Mouse (Mus musculus) cerebellum, adult 11-12 months (tissue): ENCODE measurements around the gene Kcnmb3.

ENCODE experiments used
- DNase-seq: peaks from one replicate; pipeline ENCODE4 v3.0.0; 2022

Gene Kcnmb3

DNA sequence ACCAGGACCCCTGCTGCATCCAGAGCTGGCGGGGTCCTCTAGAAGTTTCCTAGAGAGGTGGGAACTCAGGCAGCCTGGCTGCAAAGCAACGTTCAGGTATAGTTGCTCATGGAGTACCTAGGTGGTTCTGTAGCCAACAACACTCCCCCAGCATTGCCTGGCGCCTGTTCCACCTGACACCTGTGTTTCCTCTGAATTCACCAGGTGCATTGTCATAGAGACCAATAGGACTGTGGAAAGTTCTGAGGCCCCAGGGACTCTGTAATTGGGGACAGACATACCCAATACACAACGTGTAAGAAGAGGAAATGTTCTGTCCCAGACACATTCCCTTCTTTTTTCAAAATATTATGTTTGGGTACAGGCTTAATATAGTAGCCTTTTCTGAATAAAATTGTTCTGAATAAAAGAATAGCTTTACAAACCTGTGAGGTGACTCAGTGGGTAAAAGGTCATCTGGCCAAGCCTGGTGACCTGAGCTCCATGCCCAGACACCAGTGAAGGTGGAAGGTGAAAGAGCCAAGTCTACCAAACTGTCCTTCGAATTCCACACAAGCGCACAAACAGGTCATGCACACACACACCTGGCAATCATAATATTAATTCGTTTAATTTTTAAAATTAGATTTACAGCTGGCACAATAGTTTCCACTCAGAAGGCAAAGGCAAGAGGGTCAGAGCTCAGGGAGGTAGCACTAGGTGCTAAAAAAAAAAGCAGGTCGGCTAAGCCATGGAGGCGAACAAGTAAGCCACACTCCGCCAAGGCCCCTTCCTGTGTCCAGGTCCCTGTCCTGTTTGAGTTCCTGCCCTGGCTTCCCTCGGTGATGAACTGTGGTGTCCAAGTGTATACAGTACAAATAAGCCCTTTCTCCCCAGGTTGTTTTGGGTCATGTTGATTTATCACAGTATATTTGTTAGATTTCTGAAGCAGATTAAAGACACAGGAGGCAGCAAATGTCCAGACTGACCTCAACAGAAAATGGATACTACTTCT, at the start of gene Kcnmb3:
Gene Kcnmb3, minus strand, starts transcription at position 135 of the 994 bp plus-strand sequence.
- DNase-seq, result no peak

- DNase-seq, result no peak
Measured at GRCm38 (mm10) chr3:32538091-32538490, 46.1 kb upstream of the Kcnmb3 start.

DNA sequence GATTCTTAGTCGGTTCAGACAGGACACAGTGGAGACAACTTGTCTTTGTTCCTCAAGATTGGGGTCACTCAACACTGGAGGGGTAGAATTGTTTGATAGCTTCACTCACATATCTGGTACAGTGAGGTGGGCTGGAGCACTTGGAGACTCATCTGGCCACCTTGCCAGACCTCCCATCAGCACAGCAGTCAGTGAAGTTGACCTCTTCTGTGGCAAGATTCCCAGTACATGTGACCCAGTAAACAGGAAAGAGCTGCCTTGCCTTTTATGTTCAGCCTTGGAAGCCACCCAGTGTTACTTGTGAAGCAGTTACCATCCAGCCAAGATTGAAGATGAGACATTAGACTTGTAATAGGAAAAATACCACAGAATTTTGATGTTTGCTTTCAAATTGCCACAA, 45.5 kb upstream of the Kcnmb3 start:
- peak; percentile 53 for DNase-seq

DNA sequence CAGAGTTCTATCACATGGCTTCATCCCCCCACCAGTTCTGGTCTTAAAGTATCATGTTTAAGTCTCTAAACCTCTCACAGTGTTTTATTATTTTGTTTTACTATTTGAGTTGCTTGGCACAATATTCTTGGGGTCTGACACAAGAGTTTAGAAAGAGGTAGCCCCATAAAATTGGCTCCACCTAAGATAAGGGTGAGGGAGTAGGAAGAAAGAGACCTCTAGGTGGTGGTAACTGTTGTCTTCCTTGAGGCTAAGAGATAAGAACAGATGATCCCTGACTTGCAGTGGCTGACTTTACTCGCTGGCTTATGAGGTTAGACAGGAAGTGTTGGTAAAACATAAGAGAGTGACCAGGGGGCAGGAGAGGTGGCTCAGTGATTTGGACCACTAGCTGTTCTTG, 43.7 kb upstream of the Kcnmb3 start:
- DNase-seq, result no peak

GRCm38 (mm10) chr3:32530041-32530440, 38.0 kb upstream of the Kcnmb3 start:
- DNase-seq, result no peak

DNA sequence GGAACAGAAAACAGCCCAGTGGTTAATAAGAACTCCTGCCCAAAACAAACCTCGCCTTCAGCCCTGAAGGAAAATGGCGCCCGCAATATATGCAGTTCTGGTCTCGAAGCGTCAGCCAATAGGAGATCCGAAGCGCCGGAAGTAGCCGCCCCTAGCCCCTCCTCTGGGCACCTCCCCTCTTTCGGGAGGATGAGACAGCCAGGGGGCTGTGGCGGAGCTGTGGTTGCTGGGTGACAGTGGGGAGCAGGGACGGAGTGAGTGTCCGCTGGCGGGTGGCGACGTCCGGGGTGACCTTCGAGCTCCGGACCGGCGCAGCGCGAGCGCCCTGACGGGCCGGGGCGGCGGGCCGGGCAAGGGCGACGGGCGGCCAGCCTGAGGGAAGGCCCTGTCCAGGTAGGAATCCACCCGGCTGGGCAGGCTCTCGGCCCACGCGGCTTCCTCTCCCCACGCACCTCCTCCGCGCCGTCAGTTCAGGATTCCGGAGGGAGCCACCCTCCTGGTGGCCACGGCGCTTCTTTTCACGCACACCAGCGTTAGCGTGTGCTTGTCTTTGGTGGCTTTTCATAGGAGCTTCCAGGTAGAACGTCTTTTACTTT, 37.4 kb upstream of the Kcnmb3 start, which contains the start of gene Mfn1:
Gene Mfn1, plus strand, starts transcription at position 163 of the 596 bp plus-strand sequence.
- peak; percentile 92 for DNase-seq

DNA sequence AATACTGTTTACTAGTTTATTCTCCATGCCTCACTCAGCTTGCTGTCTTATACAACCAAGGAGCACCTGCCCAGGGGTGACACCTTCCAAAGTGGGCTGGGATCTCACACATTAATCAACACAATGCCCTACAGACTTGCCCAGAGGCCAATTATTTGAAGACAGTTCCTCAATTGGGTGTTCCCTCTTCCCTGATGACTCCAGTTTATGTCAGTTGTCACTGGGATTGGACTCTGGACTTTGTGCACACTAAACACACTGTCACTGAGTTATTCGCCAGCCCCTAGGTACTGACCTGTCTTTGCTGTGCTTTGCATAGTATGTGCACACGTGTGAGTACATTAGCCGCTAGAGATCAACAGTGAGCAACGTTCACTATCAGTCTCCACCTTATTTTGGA, 35.1 kb upstream of the Kcnmb3 start:
- no peak for DNase-seq

- no peak for DNase-seq
Measured at GRCm38 (mm10) chr3:32513528-32513927, 21.5 kb upstream of the Kcnmb3 start.

DNA sequence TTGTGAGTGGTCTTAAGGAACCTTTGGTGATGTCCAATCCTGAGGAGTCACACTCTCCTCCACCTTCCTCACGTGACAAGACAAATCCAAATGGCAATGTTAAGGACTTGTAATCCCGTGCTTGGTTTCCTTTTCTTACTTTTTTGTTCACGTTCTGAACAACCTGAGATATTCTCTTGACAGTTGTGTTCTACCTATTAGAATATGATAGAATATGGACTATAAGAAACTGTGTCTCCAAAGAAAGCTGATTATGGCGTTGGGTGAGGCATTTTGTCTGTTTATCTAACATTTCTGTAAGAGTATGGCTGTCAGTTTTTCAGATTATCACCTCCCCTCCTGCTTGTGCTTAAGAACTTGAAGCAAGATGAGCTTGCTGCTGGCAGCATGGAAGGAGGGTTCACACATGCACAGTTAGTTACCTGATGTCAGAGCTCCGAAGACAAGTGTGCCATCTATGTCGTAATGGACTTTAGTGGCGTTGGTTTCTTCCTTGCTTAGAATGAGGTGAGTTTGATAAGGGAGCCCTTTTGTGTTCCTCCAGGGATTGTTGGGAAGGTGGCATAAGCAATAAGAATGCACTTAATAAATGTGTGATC, 20.8 kb upstream of the Kcnmb3 start:
- no peak for DNase-seq

DNA sequence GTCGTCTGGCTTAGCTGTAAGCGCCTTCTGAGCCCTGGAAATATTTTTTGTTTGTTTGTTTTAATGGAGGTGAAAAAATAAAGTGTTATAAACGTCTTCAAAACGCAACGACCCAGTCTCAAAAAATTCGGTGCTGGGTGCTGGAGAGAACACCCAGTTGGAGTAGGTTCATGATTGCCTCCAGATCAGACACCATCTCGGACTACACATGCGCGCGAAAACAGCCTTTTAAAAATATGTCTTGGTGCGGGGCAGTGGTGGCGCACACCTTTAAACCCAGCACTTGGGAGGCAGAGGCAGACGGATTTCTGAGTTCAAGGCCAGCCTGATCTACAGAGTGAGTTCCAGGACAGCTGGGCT, 19.1 kb upstream of the Kcnmb3 start:
- peak; percentile 57 for DNase-seq

DNA sequence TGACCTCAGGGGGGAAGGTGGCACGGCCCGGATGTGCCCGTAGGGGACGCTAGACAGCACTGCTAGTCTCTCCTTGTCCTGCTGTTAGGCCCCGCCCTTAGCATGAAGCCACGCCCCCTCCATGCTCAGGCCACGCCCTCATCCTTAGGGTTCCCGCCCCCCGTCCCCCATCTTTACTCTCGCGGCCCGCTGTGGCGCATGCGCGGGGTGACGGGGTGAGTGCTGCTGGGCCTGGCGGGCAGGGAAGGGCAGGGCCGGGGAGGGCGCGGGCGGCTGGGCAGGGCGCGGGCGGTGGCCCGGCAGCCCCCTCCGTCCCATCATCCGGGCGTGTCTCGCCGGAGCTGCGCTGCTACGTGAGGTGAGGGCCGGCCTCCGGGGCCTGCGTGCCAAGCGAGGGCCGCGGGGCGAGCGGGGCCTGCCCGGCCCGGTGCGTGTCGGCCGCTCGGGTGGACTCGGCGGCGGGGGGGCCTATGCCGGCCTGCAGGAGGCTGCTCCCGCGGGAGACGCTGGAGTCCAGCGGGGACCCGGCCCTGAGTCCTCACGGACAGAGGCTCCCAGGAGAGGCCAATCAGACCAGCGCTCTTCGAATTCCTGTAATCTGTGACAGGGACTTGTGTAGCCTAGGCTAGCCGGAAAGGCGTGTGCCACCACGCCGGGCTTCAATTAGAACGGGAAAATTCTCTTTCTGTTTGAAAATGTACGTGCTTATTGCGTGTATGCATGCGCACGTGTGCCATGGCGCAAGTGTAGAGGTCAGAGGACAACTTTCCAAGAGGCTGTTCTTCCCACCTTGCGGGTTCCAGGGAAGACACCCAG, 18.6 kb upstream of the Kcnmb3 start:
- peak; percentile 96 for DNase-seq

DNA sequence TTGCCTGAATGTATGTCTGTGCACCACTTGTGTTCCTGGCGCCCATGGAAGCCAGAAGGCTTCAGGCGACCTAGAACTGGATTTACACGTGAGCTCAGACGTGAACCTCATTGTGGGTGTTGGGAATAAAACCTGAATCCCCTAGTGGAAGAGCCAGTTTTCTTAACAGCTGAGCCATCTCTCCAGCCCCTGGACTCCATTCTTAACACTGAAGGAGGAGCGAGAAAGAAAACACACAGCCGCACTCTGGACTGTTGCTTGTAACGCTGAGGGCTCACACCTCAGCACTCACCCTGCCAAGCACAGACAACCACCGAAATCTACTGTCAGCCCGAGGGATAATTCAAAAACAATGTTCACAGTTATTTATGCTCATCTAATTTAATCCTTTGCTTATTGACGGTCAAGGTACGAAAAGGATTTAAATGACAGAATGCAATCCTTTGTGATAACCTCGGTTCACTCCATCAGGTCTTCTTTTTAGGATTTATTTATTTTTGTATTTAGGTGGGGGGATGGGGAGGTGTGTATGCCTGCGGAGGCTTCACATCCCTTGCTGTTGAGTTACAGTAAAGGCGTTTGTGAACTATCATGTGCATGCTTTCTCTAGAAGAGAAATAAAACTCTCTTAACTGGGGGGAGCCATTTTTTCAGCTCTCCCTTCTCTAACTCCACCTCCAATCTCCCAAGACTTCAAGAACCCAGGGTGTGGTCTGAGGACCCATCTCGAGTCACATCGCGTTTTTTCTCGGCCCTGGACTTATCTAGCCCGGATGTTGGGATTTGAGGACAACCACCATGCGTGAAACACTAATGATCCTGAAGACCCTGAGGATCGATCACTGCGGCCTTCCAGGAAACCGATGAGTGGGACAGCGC, 17.7 kb upstream of the Kcnmb3 start, which contains the start of gene Zfp639:
Gene Zfp639, plus strand, starts transcription at position 764 of the 879 bp plus-strand sequence.
- no peak for DNase-seq

- peak; percentile 67 for DNase-seq
Measured at GRCm38 (mm10) chr3:32508666-32509324, 16.8 kb upstream of the Kcnmb3 start.

DNA sequence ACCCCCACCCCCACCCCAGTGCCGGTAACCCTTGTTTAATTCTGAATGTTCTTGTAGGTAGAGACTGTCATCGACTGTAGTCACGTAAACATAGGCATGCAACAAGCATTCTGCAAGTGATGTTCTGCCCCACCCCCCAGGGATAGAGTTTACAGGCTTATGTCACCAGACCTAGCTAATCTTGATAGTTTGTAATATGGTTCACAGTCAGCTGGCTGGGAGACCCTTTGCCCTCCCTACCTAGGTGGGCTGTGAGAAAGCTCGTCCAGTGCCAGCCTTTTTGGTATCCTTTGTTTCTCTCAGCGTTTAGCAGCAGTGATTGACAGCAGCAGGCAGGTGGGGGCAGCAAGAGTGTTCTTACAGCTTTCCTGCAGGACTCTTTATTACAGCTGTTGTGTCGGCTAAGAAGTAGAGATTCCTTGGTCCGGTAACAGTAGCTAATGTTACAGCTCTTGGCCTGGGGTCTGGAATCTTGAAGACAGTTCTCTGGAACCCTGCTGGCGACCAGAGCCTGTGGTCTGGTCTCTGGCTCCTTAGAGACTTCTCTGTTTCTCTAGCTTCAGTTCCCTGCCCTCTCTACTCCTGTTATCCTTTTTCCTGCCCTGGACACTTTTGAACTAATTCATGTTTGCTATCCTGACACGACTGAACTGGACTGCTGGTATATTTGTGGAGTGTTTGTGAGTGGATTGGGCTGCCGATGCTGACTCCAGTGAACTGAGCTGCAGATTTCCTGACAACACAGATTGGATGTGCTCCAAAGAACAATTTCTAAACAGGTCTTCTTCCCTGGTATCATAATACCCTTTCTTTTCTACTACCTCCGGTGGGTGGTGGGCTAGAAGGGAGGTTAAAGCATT, 14.6 kb upstream of the Kcnmb3 start:
- DNase-seq, result no peak

- DNase-seq, result no peak
Measured at GRCm38 (mm10) chr3:32505841-32506240, 13.8 kb upstream of the Kcnmb3 start.

DNA sequence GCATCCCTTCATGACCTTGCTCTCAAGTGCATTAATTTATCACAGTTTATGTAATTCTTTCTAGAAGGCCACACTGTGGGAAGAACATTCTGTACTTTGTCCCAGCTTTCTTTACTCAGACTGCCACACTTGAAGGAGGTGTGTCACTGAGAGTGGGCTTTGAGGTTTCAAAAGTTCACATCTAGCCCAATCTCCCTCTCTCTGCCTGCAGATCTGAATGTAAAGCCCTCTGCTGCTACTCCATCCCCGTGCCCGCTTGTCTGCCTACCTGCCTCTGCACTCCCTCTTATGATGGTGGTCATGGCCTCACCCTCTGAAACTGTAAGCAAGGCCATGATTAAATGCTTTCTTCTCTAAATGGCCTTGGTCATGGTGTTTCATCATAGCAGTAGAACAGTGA, 8.3 kb upstream of the Kcnmb3 start:
- no peak for DNase-seq

- DNase-seq, result no peak
Measured at GRCm38 (mm10) chr3:32496711-32497070, 4.7 kb upstream of the Kcnmb3 start.

DNA sequence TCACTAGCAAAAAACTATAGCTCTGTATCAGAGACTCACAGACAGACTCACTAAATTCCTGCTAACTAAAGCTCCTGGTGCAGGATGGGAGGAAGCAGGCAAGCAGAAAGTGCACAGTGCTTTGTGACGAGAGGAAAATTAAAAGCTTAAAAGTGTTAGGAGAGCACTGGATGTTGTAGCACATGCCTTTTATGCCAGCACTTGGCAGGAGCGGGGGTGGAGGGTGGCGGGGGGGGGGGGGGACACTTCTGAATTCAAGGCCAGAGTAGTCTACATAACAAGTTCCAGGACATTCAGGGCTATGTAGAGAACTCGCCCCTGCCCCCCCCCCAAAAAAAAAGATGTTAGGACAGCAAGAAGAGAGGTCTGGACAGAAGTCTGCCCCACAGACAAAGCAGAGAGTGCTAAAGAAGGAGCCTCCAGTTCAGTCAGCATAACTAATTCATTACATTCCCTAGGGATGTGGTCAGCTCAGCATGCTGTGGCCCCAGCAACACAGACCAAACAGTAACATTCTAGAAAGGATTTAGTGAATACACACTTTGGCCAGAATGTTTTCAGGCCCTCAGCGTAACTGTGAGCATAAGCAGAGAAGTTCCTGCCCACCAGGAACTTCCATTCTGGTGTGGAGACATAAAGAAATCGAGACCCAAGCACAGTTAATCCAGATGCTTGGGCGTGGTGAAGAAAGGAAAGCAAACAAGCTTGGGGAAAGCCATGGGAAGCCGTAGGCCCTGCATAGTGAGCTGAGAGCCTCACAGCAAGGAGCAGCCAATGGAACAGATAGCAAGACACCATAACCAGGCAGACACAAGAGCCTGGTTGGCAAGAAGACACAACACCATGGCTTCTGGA, 4.1 kb upstream of the Kcnmb3 start:
- no peak for DNase-seq

DNA sequence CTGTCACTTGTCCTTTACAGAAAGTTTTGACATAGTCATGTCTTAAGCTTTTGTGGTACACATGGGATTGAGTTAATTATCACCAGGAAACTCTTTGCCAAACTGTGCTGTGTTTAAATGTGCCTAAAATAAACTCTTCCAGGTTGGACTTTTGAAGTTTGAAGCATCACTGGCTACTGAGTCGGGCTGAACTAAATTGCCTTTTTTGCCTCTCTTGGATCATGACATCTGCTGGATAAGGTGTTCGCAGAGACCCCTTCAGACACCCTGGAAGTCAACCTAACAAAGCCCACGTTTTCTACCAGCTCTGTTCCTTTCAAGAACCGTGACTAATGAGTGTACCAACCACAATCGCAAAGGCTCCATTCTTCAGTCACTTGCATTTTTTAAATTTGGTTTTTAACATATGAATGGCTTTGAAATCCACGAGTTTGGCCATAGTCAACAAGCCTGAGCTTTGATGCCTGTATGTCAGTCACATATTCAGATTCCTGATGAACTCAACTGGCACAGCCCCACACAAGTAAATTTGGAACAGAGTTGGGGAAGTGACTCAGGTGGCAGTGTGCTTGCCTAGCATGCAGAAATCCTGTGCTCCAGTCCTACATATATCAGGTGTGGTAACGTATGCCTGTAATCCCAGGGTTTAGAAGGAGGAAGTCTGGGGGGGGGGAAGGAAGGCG, 3.2 kb upstream of the Kcnmb3 start:
- DNase-seq, result no peak
